Mouse (Mus musculus): Measurements from ENCODE around the gene Sh3bp1. TPM values are rescaled to one million over a fixed set of nuclear protein-coding genes. Genes with fewer than 3 reads are reported as not detected.
A peak's percentile ranks its signal among the peaks of the same experiment; 100 is the strongest.
"Not testable (repeated sequence)": the region's sequence is repeated elsewhere in the genome, so short reads cannot be mapped to it uniquely, and the experiment has no call there.

Gene Sh3bp1
- polyA plus RNA-seq, 1 experiment from 2014 or later: 34.3 TPM

- peaks cover 19% of the 10 kb centered on the region; the same call in 1 of the 2 replicates for H3K27me3 ChIP-seq (replicated peaks)
- no peaks in the 10 kb centered on the region for H3K9me3 ChIP-seq (replicated peaks)
- H3K4me1 ChIP-seq: peaks cover 22% of the 10 kb centered on the region
- no peak overlapping the region for H3K4me3 ChIP-seq
- ATAC-seq: no peak
- H3K4me2 ChIP-seq: no peak overlapping the region
- H3K9ac ChIP-seq: no peak overlapping the region
- H3K27ac ChIP-seq: peak overlapping the region; percentile 33
- H3K36me3 ChIP-seq: no peaks in the 10 kb centered on the region
- WGBS (ENCODE audit: insufficient replicate concordance): 53% methylated on average over 9 of the region's 9 CpGs
These were observed 31.2 kb upstream of the Sh3bp1 start for GRCm38 (mm10) chr15:78868398-78868797.

- Histone ChIP-seq H3K9me3 (replicated peaks) (no peaks in the 10 kb centered on the region), H3K4me2 (no peak overlapping the region), H3K9ac (no peak overlapping the region), H3K36me3 (no peaks in the 10 kb centered on the region), H3K27me3 (replicated peaks) (peaks cover 15% of the 10 kb centered on the region; the same call in 1 of the 2 replicates), H3K4me1 (peaks cover 17% of the 10 kb centered on the region), H3K4me3 (no peak overlapping the region), H3K27ac (peak overlapping the region; percentile 33)
- no peak for ATAC-seq
- 75% methylated on average over 7 of the region's 7 CpGs for WGBS (ENCODE audit: insufficient replicate concordance)
These were observed 30.7 kb upstream of the Sh3bp1 start for GRCm38 (mm10) chr15:78868826-78869233.

- no peaks in the 10 kb centered on the region for H3K36me3 ChIP-seq
- 16% methylated on average over 6 of the region's 6 CpGs for WGBS (ENCODE audit: insufficient replicate concordance)
- H3K9ac ChIP-seq: no peak overlapping the region
- H3K27ac ChIP-seq: no peak overlapping the region
- no peak overlapping the region for H3K4me3 ChIP-seq
- peaks cover 13% of the 10 kb centered on the region; the same call in 1 of the 2 replicates for H3K27me3 ChIP-seq (replicated peaks)
- no peak for ATAC-seq
- H3K4me1 ChIP-seq: peaks cover 15% of the 10 kb centered on the region; the same call in 1 of the 2 replicates
- H3K4me2 ChIP-seq: no peak overlapping the region
- no peaks in the 10 kb centered on the region for H3K9me3 ChIP-seq (replicated peaks)
These were observed 29.8 kb upstream of the Sh3bp1 start for GRCm38 (mm10) chr15:78869775-78870174.

GRCm38 (mm10) chr15:78872021-78872608 is 27.5 kb upstream of the Sh3bp1 start:
- Histone ChIP-seq H3K4me1 (peaks cover 34% of the 10 kb centered on the region), H3K9me3 (replicated peaks) (no peaks in the 10 kb centered on the region), H3K9ac (no peak overlapping the region), H3K4me3 (no peak overlapping the region), H3K27me3 (replicated peaks) (no peaks in the 10 kb centered on the region), H3K4me2 (no peak overlapping the region), H3K36me3 (no peaks in the 10 kb centered on the region), H3K27ac (no peak overlapping the region)
- WGBS (ENCODE audit: insufficient replicate concordance): 50% methylated on average over 5 of the region's 5 CpGs
- ATAC-seq: no peak

GRCm38 (mm10) chr15:78873803-78874435 is 25.6 kb upstream of the Sh3bp1 start:
- Histone ChIP-seq H3K27ac (no peak overlapping the region), H3K4me2 (no peak overlapping the region), H3K9ac (no peak overlapping the region), H3K4me3 (no peak overlapping the region), H3K27me3 (replicated peaks) (no peaks in the 10 kb centered on the region), H3K9me3 (replicated peaks) (no peaks in the 10 kb centered on the region), H3K4me1 (peaks cover 38% of the 10 kb centered on the region), H3K36me3 (no peaks in the 10 kb centered on the region)
- WGBS (ENCODE audit: insufficient replicate concordance): 55% methylated on average over 13 of the region's 13 CpGs
- no peak for ATAC-seq

GRCm38 (mm10) chr15:78874989-78875388 is 24.6 kb upstream of the Sh3bp1 start:
- Histone ChIP-seq H3K4me2 (no peak overlapping the region), H3K9ac (no peak overlapping the region), H3K4me1 (peaks cover 47% of the 10 kb centered on the region), H3K27ac (no peak overlapping the region), H3K27me3 (replicated peaks) (no peaks in the 10 kb centered on the region), H3K4me3 (no peak overlapping the region), H3K36me3 (peaks cover 6% of the 10 kb centered on the region), H3K9me3 (replicated peaks) (no peaks in the 10 kb centered on the region)
- WGBS (ENCODE audit: insufficient replicate concordance): 76% methylated on average over 8 of the region's 8 CpGs
- ATAC-seq: no peak

- Histone ChIP-seq H3K4me2 (peak overlapping the region; percentile 96; the same call in 1 of the 2 replicates), H3K27ac (peak overlapping the region; percentile 96), H3K4me3 (no peak overlapping the region), H3K4me1 (peaks cover 52% of the 10 kb centered on the region), H3K27me3 (replicated peaks) (no peaks in the 10 kb centered on the region), H3K36me3 (peaks cover 11% of the 10 kb centered on the region), H3K9ac (no peak overlapping the region), H3K9me3 (replicated peaks) (no peaks in the 10 kb centered on the region)
- ATAC-seq: no peak
- WGBS (ENCODE audit: insufficient replicate concordance): 82% methylated on average over 5 of the region's 5 CpGs
These were observed 24.0 kb upstream of the Sh3bp1 start for GRCm38 (mm10) chr15:78875537-78875936.

GRCm38 (mm10) chr15:78876258-78876696 is 23.3 kb upstream of the Sh3bp1 start:
- Histone ChIP-seq H3K4me3 (peak overlapping the region; percentile 92), H3K4me2 (peak overlapping the region; percentile 96), H3K9ac (peak overlapping the region; percentile 91), H3K9me3 (replicated peaks) (no peaks in the 10 kb centered on the region), H3K4me1 (peaks cover 52% of the 10 kb centered on the region), H3K27ac (peak overlapping the region; percentile 96), H3K36me3 (peaks cover 18% of the 10 kb centered on the region), H3K27me3 (replicated peaks) (no peaks in the 10 kb centered on the region)
- 1% methylated on average over 17 of the region's 17 CpGs for WGBS (ENCODE audit: insufficient replicate concordance)
- ATAC-seq: peak; percentile 36

GRCm38 (mm10) chr15:78876991-78877809 is 22.4 kb upstream of the Sh3bp1 start, which contains the start of gene Gga1:
Gene Gga1, plus strand, starts transcription at chr15:78877190.
- peak; percentile 87 for ATAC-seq
- peak within 1 kb of the TSS; percentile 91 for H3K9ac ChIP-seq
- H3K36me3 ChIP-seq: peaks cover 28% of the 10 kb centered on the region
- peak within 1 kb of the TSS; percentile 92 for H3K4me3 ChIP-seq
- peaks cover 49% of the 10 kb centered on the region for H3K4me1 ChIP-seq
- peak within 1 kb of the TSS; percentile 96 for H3K4me2 ChIP-seq
- H3K27ac ChIP-seq: peak within 1 kb of the TSS; percentile 96
- no peaks in the 10 kb centered on the region for H3K27me3 ChIP-seq (replicated peaks)
- WGBS (ENCODE audit: insufficient replicate concordance): under 1% methylated on average over 80 of the region's 95 CpGs
- no peaks in the 10 kb centered on the region for H3K9me3 ChIP-seq (replicated peaks)

- no peaks in the 10 kb centered on the region for H3K27me3 ChIP-seq (replicated peaks)
- H3K27ac ChIP-seq: peak overlapping the region; percentile 96
- H3K4me3 ChIP-seq: peak overlapping the region; percentile 92
- peak overlapping the region; percentile 91 for H3K9ac ChIP-seq
- WGBS (ENCODE audit: insufficient replicate concordance): 1% methylated on average over 17 of the region's 17 CpGs
- H3K9me3 ChIP-seq (replicated peaks): no peaks in the 10 kb centered on the region
- no peak for ATAC-seq
- peaks cover 47% of the 10 kb centered on the region for H3K4me1 ChIP-seq
- H3K4me2 ChIP-seq: peak overlapping the region; percentile 96
- peaks cover 35% of the 10 kb centered on the region for H3K36me3 ChIP-seq
These were observed 21.7 kb upstream of the Sh3bp1 start for GRCm38 (mm10) chr15:78877810-78878390.

GRCm38 (mm10) chr15:78878792-78879516 is 20.6 kb upstream of the Sh3bp1 start:
- Histone ChIP-seq H3K4me2 (peak overlapping the region; percentile 96), H3K4me1 (peaks cover 47% of the 10 kb centered on the region), H3K27ac (peak overlapping the region; percentile 96), H3K36me3 (peaks cover 45% of the 10 kb centered on the region)
- not testable (repeated sequence) for H3K9ac ChIP-seq; H3K4me3 ChIP-seq; ATAC-seq; H3K27me3 ChIP-seq (replicated peaks); H3K9me3 ChIP-seq (replicated peaks)
- 35% methylated on average over 7 of the region's 7 CpGs for WGBS (ENCODE audit: insufficient replicate concordance)

All from liver, embryonic 12.5 days (tissue).